In the genomic region with DNA sequence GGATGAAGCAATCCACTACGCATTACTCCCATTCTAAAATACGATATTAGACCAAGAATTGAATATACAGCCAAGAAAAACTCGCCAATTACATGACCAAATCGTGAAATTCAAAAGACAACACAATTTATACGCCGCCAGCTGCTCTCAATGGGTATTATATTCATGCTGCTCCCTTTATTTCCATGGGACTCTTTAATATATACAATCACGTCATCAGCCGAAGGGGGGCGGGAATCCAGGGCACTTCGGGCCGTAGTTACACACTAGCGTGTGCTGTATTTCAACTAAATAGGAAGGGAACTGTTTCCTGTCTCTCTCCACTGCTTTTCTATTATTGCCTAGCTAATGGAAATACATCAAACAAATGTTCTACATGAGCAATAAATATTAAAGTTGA, we compare ENCODE assay signal across 9 mouse cellular contexts. TPM values are rescaled to one million over a fixed set of nuclear protein-coding genes. Genes with fewer than 3 reads are reported as not detected.
A peak's percentile ranks its signal among the peaks of the same experiment; 100 is the strongest.
DNase-seq lines count a peak whose midpoint lies in the region; ATAC-seq and TF ChIP-seq lines count a peak whose summit lies in the region.
"Had no signal": no experiment of that assay in that cellular context is flagged by ENCODE, and none has a peak within 500 bp of the region (broad histone marks: within the 10 kb centered on the region; RNA-seq: fewer than 3 reads in every experiment).

No protein-coding gene starts in this region.

- no peak for DNase-seq in heart, adult 2 months
- peak; percentile 54 for DNase-seq in lung, postnatal 36 days
- no peak for DNase-seq in embryo, embryonic 11 days
- no peak for DNase-seq in cerebellum, postnatal 36 days
- no peak for DNase-seq in frontal cortex, adult 2 months (ENCODE audit: extremely low spot score in 1 of 2, low spot score in 1 of 2)

- peaks cover 26% of the 10 kb centered on the region for H3K4me1 ChIP-seq in heart, embryonic 16.5 days (ENCODE audit: control insufficient read depth, insufficient read depth, low read length)
- H3K4me1 ChIP-seq in heart, adult 2 months (ENCODE audit: control insufficient read depth, insufficient read depth, low read length): no peaks in the 10 kb centered on the region
- peaks cover 33% of the 10 kb centered on the region for H3K4me1 ChIP-seq in embryonic facial prominence, embryonic 13.5 days
- H3K4me1 ChIP-seq in hindbrain, embryonic 13.5 days (replicated peaks): peaks cover 57% of the 10 kb centered on the region

- no peak for TF ChIP-seq POLR2A in heart, adult 2 months (IDR thresholded peaks at IDR 0.05; ENCODE audit: insufficient read depth, low read depth, low read length)

- peaks cover 9% of the 10 kb centered on the region for H3K36me3 ChIP-seq in heart, embryonic 16.5 days (ENCODE audit: control insufficient read depth, insufficient read depth)
- peaks cover 2% of the 10 kb centered on the region; the same call in 1 of the 2 replicates for H3K36me3 ChIP-seq in heart, adult 2 months (ENCODE audit: control insufficient read depth, insufficient read depth, low read length)
- peaks cover 6% of the 10 kb centered on the region; the same call in 1 of the 2 replicates for H3K36me3 ChIP-seq in embryonic facial prominence, embryonic 13.5 days
- H3K36me3 ChIP-seq in hindbrain, embryonic 13.5 days: peaks cover 8% of the 10 kb centered on the region; the same call in 1 of the 2 replicates

- 78% methylated on average over 12 of the region's 12 CpGs for WGBS in heart, embryonic 16.5 days
- 69% methylated on average over 12 of the region's 12 CpGs for WGBS in heart, adult 2 months
- WGBS in embryonic facial prominence, embryonic 13.5 days: 59% methylated on average over 12 of the region's 12 CpGs
- WGBS in hindbrain, embryonic 13.5 days: 32% methylated on average over 12 of the region's 12 CpGs

- no peak for TF ChIP-seq EP300 in heart, adult 2 months (IDR thresholded peaks at IDR 0.05; ENCODE audit: insufficient read depth, low read depth, low read length)

- intact Hi-C loops in heart, adult 2 months (cut with DNase I): no loop called here

- no peak for ATAC-seq in heart, embryonic 16.5 days (replicated peaks; ENCODE audit: extremely low read depth, insufficient read depth, low FRiP score)
- no peak for ATAC-seq in embryonic facial prominence, embryonic 13.5 days (ENCODE audit: insufficient number of reproducible peaks, insufficient read depth, low FRiP score, low TSS enrichment, low read depth)
- ATAC-seq in hindbrain, embryonic 13.5 days (ENCODE audit: low FRiP score): 0 out of 2 replicates have a peak, but pooled peaks have one; percentile 36

- H3K79me2 ChIP-seq in heart, adult 2 months (replicated peaks; ENCODE audit: control insufficient read depth, insufficient read depth, low read length): no peaks in the 10 kb centered on the region

- peak overlapping the region; percentile 56 for H3K27ac ChIP-seq in heart, embryonic 16.5 days (ENCODE audit: low read length)
- H3K27ac ChIP-seq in heart, adult 2 months: no peak overlapping the region
- H3K27ac ChIP-seq in embryonic facial prominence, embryonic 13.5 days: no peak overlapping the region
- H3K27ac ChIP-seq in hindbrain, embryonic 13.5 days: peak overlapping the region; percentile 81

- H3K4me3 ChIP-seq in heart, embryonic 16.5 days (ENCODE audit: low read length): no peak overlapping the region
- H3K4me3 ChIP-seq in heart, adult 2 months: no peak overlapping the region
- no peak overlapping the region for H3K4me3 ChIP-seq in embryonic facial prominence, embryonic 13.5 days
- H3K4me3 ChIP-seq in hindbrain, embryonic 13.5 days: no peak overlapping the region

- peak overlapping the region; percentile 26; the same call in 1 of the 2 replicates for H3K4me2 ChIP-seq in heart, embryonic 16.5 days (ENCODE audit: low read depth, low read length)
- H3K4me2 ChIP-seq in embryonic facial prominence, embryonic 13.5 days: peak overlapping the region; percentile 11; the same call in 1 of the 2 replicates
- peak overlapping the region; percentile 33 for H3K4me2 ChIP-seq in hindbrain, embryonic 13.5 days

- TF ChIP-seq CTCF in heart, adult 2 months (IDR thresholded peaks at IDR 0.05): no peak

- peaks cover 6% of the 10 kb centered on the region for H3K9me3 ChIP-seq in heart, embryonic 16.5 days (replicated peaks; ENCODE audit: control insufficient read depth, low read length)
- peaks cover 8% of the 10 kb centered on the region; the same call in 1 of the 2 replicates for H3K9me3 ChIP-seq in embryonic facial prominence, embryonic 13.5 days
- no peaks in the 10 kb centered on the region for H3K9me3 ChIP-seq in hindbrain, embryonic 13.5 days

- no peak overlapping the region; the same call in 1 of the 2 replicates for H3K9ac ChIP-seq in heart, embryonic 16.5 days (ENCODE audit: low read length)
- H3K9ac ChIP-seq in heart, adult 2 months (ENCODE audit: low read depth, low read length): no peak overlapping the region
- H3K9ac ChIP-seq in embryonic facial prominence, embryonic 13.5 days: no peak overlapping the region
- H3K9ac ChIP-seq in hindbrain, embryonic 13.5 days: no peak overlapping the region

- H3K27me3 ChIP-seq in heart, embryonic 16.5 days (ENCODE audit: control insufficient read depth, insufficient read depth, low read length): no peaks in the 10 kb centered on the region
- no peaks in the 10 kb centered on the region for H3K27me3 ChIP-seq in heart, adult 2 months (ENCODE audit: control insufficient read depth, insufficient read depth, low read length)
- peaks cover 29% of the 10 kb centered on the region for H3K27me3 ChIP-seq in embryonic facial prominence, embryonic 13.5 days
- H3K27me3 ChIP-seq in hindbrain, embryonic 13.5 days: no peaks in the 10 kb centered on the region

RNA-seq across cellular contexts. Expression of gene Tox3, which starts 45.2 kb away (rescaled TPM):
- polyA plus RNA-seq in heart, embryonic 16.5 days (2015; fragmentation: Nextera tagmentation; extraction: Ambion mirVana): 5.6 and 8.9 TPM in 2 replicates
- 1 to 10 TPM; 2.9 to 3.5 TPM for total RNA-seq in heart, adult 2 months (2021)
- 3.0 and 3.8 TPM in 2 replicates for polyA plus RNA-seq in heart, adult 2 months (2012; rRNA removed)
- polyA plus RNA-seq in embryonic facial prominence, embryonic 13.5 days (2015; fragmentation: Nextera tagmentation; extraction: Ambion mirVana): 5.0 and 8.1 TPM in 2 replicates
- polyA plus RNA-seq in hindbrain, embryonic 13.5 days (2015; fragmentation: Nextera tagmentation; extraction: Ambion mirVana): 20.1 and 23.6 TPM in 2 replicates
- 13.0 and 20.5 TPM in 2 replicates for polyA plus RNA-seq in frontal cortex, adult 2 months (2012; rRNA removed)
- total RNA-seq: liver, adult 2 months had no signal

Comparison
In these comparisons a context has a peak if more than half of its experiments do, and no peak if none do; other contexts are left out.
1. H3K27ac ChIP-seq: peak in heart, embryonic 16.5 days (single experiment) and hindbrain, embryonic 13.5 days (single experiment); none in heart, adult 2 months (single experiment) and embryonic facial prominence, embryonic 13.5 days (single experiment).
2. Peak in every context shown above with its lines, with median percentiles within 50 percentile points of each other: H3K4me2 ChIP-seq.